Mouse (Mus musculus) cerebellum, adult 2 months (tissue): ENCODE data around the gene Zp3. TPM values are rescaled to one million over a fixed set of nuclear protein-coding genes. Genes with fewer than 3 reads are reported as not detected.

ENCODE experiments used
- DNase-seq, 2 experiments: peaks; one replicate each; pipeline ENCODE4 v3.0.0; 2021
- H3K27ac ChIP-seq: fragments of 200-500 bp; 2 replicates; pipeline ENCODE4 v1.5.1; 2012; ENCODE audit warnings: low read length, control low read depth, inconsistent platforms; ENCODE audit not compliant: insufficient read depth
- H3K27me3 ChIP-seq: fragments of 200-500 bp; 2 replicates; pipeline ENCODE4 v1.6.1; 2012; ENCODE audit warnings: inconsistent platforms, mild to moderate bottlenecking, low read length, moderate library complexity; ENCODE audit not compliant: control insufficient read depth, insufficient read depth
- H3K4me1 ChIP-seq: fragments of 200-500 bp; 2 replicates; pipeline ENCODE4 v1.6.1; 2011; ENCODE audit warnings: low read length; ENCODE audit not compliant: control insufficient read depth, insufficient read depth
- H3K4me3 ChIP-seq: fragments of 200-500 bp; replicated peaks from 2 replicates; pipeline ENCODE3; 2011; ENCODE audit warnings: mild to moderate bottlenecking, low read depth, low read length, control low read depth; ENCODE audit not compliant: insufficient read depth
- CTCF ChIP-seq: fragments of 200-500 bp; IDR thresholded peaks from 2 replicates; pipeline ENCODE4 v1.5.1; 2011; ENCODE audit warnings: low read depth, mild to moderate bottlenecking, control low read depth, low read length, moderate library complexity, borderline replicate concordance; ENCODE audit not compliant: insufficient read depth
- POLR2A ChIP-seq: fragments of 200-500 bp; IDR thresholded peaks from 2 replicates; pipeline ENCODE4 v1.6.1; 2011; ENCODE audit warnings: low read length, control low read depth, borderline replicate concordance; ENCODE audit not compliant: insufficient read depth
- WGBS: fragments of 180-500 bp; shearing (Covaris S2); methylation state at CpG from one replicate; pipeline ENCODE4 v1.1.7; 2018; 5-methylcytosine and 5-hydroxymethylcytosine counted together
- polyA plus RNA-seq: library from polyadenylated mRNA; depleted of rRNA; stranded (reverse); fragments of >200 nt; gene quantifications from 2 replicates; pipeline ENCODE4 v1.2.3, GENCODE M21; 2012

Gene Zp3
- polyA plus RNA-seq, 1 experiment: 0.23 TPM

- TF ChIP-seq CTCF: no peak
- TF ChIP-seq POLR2A: no peak
- peaks cover 3% of the 10 kb centered on the region; the same call in 1 of the 2 replicates for H3K4me1 ChIP-seq
- H3K27me3 ChIP-seq: no peaks in the 10 kb centered on the region
- H3K27ac ChIP-seq: no peak overlapping the region
- no peak overlapping the region for H3K4me3 ChIP-seq
- WGBS: 46% methylated on average over 5 of the region's 5 CpGs
- DNase-seq: no peak
Measured at GRCm38 (mm10) chr5:135940587-135940986, 39.3 kb upstream of the Zp3 start.

GRCm38 (mm10) chr5:135942710-135943109 lies 37.2 kb upstream of the Zp3 start:
- WGBS: 57% methylated on average over 6 of the region's 6 CpGs
- DNase-seq: no peak
- Histone ChIP-seq H3K27ac (no peak overlapping the region), H3K4me3 (no peak overlapping the region), H3K27me3 (no peaks in the 10 kb centered on the region), H3K4me1 (peaks cover 6% of the 10 kb centered on the region; the same call in 1 of the 2 replicates)
- no peak for TF ChIP-seq CTCF
- no peak for TF ChIP-seq POLR2A

- TF ChIP-seq POLR2A (no peak), CTCF (no peak)
- 15% methylated on average over 10 of the region's 10 CpGs for WGBS
- Histone ChIP-seq H3K27me3 (no peaks in the 10 kb centered on the region), H3K4me1 (peaks cover 3% of the 10 kb centered on the region; the same call in 1 of the 2 replicates), H3K27ac (no peak overlapping the region), H3K4me3 (no peak overlapping the region)
- DNase-seq: no peak
Measured at GRCm38 (mm10) chr5:135945916-135946408, 33.9 kb upstream of the Zp3 start.

- Histone ChIP-seq H3K4me1 (peaks cover 3% of the 10 kb centered on the region; the same call in 1 of the 2 replicates), H3K27ac (no peak overlapping the region), H3K4me3 (no peak overlapping the region), H3K27me3 (no peaks in the 10 kb centered on the region)
- no peak for TF ChIP-seq CTCF
- TF ChIP-seq POLR2A: no peak
- WGBS: 82% methylated on average over 5 of the region's 5 CpGs
- DNase-seq: no peak
Measured at GRCm38 (mm10) chr5:135946621-135947020, 33.3 kb upstream of the Zp3 start.

- H3K27me3 ChIP-seq: no peaks in the 10 kb centered on the region
- DNase-seq: no peak
- TF ChIP-seq CTCF: no peak
- no peak for TF ChIP-seq POLR2A
- peaks cover 2% of the 10 kb centered on the region; the same call in 1 of the 2 replicates for H3K4me1 ChIP-seq
- no peak overlapping the region for H3K4me3 ChIP-seq
- H3K27ac ChIP-seq: no peak overlapping the region
- 81% methylated on average over 11 of the region's 11 CpGs for WGBS
Measured at GRCm38 (mm10) chr5:135950710-135951412, 29.0 kb upstream of the Zp3 start.

GRCm38 (mm10) chr5:135951660-135952059 lies 28.2 kb upstream of the Zp3 start:
- Histone ChIP-seq H3K4me1 (no peaks in the 10 kb centered on the region), H3K27me3 (no peaks in the 10 kb centered on the region), H3K4me3 (no peak overlapping the region), H3K27ac (no peak overlapping the region)
- WGBS: 96% methylated on average over 2 of the region's 2 CpGs
- DNase-seq: no peak
- TF ChIP-seq POLR2A: no peak
- TF ChIP-seq CTCF: no peak

GRCm38 (mm10) chr5:135952830-135953229 lies 27.1 kb upstream of the Zp3 start:
- no peak overlapping the region for H3K4me3 ChIP-seq
- 64% methylated on average over 2 of the region's 2 CpGs for WGBS
- DNase-seq: peak in 1 of 2 experiments; percentile 52

More at GRCm38 (mm10) chr5:135952830-135953229, 27.1 kb upstream of the Zp3 start:
- TF ChIP-seq POLR2A: no peak
- no peak for TF ChIP-seq CTCF
- Histone ChIP-seq H3K27ac (no peak overlapping the region), H3K4me1 (no peaks in the 10 kb centered on the region), H3K27me3 (no peaks in the 10 kb centered on the region)
